Mouse (Mus musculus): ENCODE data around the gene Adcy2.

- TF ChIP-seq CTCF (IDR thresholded peaks at IDR 0.05; ENCODE audit: extremely low read depth, insufficient read depth, low read length) (no peak), POLR2A (IDR thresholded peaks at IDR 0.05; ENCODE audit: extremely low read depth, insufficient read depth, low read length) (no peak)
Measured at GRCm38 (mm10) chr13:68607652-68608405, 391.5 kb downstream of the Adcy2 start.

Measured in cortical plate, adult 2 months (tissue).